Mouse (Mus musculus) lung, postnatal 14 days (tissue): ENCODE measurements around the gene Popdc3.
"Not testable (repeated sequence)": the region's sequence is repeated elsewhere in the genome, so short reads cannot be mapped to it uniquely, and the experiment has no call there.

Source experiments
- DNase-seq: peaks from one replicate; pipeline ENCODE4 v3.0.0; 2021

Gene Popdc3

DNA sequence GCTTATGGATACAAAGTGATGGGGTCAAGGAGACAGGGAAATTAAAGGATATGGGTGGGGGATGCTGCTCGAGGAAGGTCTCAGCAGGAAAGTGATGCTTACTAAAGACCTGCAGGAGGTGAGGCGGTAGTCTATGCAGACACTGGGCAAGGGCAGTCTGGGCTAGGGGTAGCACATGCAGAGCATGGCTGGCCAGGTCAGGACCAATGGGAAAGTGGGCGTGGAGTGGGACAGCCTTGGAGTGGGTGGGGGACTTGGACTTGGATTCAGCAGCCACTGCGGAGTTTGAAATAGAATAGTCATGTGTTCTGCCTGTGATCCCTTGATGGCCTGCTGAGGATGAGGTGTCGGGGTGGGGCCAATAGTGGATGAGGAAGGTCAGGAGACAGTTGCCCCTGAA is 141.0 kb downstream of the Popdc3 start:
- no peak for DNase-seq

DNA sequence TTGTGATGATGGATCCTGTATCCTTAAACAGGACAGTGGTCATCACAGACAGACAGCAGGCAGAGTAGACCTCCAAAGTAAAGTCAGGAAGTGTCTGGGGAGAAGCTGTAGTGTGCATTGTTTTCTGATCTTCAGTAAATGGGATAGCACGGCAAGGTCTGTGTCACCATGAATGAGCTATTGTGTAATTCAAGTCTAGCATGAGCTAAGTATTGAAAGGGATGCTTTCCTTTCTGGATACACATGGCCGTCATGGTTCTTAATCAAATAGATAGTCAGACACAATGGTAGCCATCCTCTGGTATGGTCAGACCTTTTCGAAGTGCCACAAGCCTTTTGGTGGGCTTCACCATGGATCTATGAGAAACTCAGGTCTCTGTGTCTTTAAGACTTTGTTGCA is 142.4 kb downstream of the Popdc3 start:
- no peak for DNase-seq

DNA sequence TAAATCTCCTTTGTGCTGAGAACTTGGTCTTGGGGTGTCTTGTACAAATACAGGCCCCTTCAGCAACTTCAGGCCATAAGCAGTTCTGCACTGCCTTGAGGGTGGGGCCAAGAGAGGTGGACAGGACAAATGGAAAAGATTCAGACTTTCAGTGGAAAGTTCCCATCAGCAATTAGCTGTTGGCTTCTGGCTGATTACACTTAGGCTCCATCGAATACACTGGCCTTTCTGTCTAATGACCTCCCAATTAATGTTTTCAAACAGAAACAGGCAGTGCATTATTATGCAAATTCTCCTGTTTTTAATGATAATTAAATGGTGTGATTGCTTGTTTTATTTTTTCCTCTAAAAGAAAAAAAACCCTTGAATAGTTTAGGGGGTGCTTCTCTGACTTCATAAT is 146.3 kb downstream of the Popdc3 start:
- no peak for DNase-seq

DNA sequence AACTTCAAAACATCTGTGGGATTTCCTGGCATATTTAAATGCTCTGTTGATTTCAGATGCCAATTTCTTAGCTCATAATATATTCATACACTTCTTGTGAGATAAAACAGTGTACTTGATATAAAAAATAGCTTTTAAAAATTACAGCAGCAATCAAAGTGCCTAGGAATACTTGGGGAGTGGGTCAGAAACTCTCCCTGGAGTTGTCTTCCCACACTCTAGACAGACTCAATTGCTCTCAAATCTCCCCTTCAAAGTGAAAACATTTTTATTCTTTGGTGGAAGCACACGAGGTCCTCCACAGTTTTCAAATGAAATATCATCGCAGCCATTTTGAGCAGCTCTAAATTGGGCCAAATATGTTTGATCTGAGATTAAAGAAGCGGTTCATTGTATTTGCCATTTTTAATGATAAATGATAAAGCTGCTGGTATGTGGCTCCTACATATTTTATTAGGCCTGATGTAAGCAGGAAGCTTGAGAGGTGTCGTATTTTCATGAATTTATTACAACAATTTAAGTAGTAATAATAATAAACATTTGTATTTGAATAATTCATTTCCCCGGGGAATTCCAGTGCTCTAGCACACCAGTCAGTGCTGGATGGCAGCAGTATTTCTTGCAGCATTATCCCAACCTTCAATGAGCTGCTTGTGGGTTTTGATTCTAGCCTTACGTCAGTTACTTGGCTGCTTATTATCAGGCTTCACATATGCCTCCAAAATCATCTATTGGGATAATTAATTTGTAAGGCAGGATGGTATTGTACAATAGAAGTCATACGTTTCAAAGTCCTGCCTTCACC is 150.5 kb downstream of the Popdc3 start:
- DNase-seq = no peak

DNA sequence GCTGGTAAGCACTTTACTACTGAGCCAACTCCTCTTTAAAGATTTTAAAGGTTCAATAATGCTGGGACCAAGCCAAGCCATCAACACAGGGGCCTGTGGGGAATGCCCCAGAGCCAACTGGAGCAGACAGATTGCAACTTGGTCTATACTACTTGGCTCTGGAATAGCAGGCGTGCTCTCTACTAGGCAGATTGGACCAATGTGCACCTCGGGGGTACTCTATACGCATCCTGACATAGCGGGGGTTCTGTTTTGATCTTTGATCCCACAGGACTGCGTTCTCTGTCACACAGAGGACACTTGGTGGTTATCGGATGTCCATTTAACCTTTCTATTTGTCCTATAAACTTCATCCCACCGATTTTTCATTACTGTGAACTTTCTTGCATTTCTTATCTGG is 157.0 kb downstream of the Popdc3 start:
- DNase-seq = no peak

DNA sequence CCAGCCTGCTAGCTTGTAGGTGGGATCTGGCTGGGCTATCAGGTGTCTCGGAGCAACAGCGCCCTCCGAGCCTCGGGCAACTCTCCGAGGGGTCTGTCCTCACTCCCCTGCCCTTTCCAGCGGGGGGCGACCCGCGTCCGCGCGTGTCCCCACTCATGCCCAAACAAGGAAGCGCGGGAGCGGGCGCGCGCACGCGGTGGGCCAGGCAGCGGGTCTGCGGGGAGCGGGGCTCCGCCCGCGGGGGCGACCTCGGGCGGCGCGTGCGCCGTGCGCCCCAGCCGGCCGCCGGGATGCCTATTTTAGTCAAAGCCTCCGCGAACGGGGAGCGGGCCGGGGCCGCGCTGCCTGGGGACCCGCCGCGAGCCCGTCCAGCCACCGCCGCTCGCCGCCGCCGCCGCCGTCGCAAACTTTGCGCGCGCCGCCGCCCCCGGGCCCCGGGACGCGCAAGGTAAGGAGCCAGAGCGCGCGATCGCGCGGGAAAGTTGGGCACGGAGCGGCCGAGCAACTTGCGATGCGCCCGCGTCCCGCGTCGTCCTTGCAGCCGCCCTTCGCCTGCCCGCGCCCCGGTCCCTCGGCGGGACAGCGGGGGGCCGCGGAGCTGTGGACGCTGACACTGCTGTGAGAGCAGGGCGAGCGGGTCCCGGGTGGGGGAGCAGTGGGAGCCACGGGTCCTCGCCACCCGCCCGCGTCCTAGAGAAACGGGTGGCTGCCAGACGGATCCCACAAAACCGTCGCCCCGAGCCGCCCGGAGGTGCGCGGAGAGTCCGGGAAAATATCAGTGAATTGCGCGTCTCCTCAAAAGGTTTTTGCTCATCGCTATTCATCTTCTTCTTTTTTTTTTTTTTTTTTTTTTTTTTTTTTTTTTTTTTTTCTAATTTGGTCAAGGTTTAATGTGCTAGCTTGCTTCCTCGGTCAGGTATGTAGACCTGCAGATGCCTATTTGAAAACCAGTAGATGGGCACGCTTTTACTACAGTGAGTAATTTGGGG is 157.8 kb downstream of the Popdc3 start, which contains the start of gene Bves:
Bves (plus strand) TSS at position 339 of the 989 bp plus-strand sequence.
- DNase-seq = no peak

DNA sequence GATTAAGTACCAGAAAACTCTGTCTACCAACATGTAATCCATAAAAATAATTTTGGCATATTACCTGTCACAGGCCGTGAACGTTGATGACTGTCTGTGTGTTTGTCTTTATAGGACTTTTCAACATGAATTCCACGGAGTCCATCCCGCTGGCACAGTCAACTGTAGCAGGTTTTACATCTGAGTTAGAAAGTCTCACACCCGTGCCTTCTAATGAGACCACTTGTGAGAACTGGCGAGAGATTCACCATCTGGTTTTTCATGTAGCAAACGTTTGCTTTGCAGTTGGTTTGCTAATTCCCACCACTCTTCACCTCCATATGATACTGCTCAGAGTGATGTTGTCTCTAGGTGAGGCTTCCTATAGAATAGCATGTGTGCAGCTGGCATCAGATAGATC is 161.2 kb downstream of the Popdc3 start:
- DNase-seq = no peak

DNA sequence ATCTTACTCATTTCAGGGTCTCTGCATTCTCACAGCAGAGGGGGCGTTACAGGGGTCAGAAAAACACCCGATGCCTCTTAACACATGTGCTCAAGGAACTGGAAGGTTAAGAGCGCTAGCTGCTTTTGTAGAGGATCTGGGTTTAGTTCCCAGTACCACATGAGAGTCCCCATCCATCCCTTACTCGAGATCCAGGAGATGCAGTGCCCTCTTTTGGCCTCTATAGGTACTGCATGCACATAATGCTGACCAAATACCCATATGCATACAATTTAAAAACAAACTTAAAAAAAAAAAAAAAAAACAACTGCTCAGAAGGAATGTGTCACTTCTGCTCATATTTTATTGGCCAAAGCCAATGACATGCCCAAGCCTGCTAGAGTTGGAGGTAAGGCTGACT is 166.5 kb downstream of the Popdc3 start:
- no peak for DNase-seq

DNA sequence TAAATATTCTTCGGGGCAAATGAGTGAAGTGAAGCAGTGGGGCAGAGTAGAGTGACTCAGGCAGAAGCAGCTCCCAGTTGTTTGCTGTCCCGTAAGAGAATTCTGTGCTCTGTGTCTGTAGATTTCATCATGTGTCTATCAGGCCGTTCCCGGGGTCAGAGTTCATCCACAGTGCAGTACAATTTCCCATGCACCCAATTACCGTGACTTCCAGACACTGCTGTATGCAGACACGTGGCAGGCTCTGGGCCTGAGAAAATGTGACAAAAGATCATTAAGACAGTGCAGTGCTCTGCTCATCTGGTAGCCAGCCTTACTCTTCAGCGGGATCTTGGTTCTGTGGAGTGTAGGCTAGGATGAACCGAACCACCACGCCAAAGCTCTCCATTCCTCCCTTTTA is 167.3 kb downstream of the Popdc3 start:
- no peak for DNase-seq

DNA sequence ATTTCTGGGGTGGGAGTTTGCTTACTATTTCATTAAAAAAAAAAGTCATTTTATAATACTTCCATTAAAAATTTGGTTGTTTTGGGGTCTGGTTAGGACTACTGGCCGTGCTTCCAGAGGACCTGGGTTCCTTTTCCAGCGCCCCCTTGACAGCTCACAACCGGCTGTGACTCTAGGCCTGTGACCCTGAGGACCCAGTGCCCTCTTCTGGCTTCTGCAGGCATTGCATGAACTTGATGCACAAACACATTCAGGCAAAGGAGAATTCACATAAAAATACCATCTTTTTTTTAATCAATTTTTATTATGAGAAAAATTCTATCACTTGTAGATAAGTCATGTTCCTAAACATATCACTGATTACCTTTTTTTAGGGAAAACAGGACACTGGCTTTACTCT is 170.2 kb downstream of the Popdc3 start:
- DNase-seq = not testable (repeated sequence)

DNA sequence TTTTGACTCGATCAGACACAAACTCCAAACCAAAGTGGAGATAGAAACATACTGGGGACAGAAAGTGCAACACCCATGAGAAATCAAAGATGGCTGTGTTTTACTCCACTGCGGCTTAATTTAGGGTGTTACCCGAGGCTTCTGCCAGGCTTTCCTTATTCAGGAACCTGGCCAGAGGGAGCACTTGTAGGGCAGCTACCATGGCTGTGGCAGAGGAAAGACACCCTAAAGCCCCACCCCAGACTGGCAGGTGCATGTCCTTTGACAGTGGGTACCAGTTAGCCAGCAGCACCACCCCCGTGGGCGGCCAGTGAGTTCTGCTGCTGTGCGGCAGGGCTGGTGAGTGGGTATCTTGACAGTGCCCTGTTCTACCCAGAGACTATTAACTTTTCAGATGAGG is 178.2 kb downstream of the Popdc3 start:
- no peak for DNase-seq

DNA sequence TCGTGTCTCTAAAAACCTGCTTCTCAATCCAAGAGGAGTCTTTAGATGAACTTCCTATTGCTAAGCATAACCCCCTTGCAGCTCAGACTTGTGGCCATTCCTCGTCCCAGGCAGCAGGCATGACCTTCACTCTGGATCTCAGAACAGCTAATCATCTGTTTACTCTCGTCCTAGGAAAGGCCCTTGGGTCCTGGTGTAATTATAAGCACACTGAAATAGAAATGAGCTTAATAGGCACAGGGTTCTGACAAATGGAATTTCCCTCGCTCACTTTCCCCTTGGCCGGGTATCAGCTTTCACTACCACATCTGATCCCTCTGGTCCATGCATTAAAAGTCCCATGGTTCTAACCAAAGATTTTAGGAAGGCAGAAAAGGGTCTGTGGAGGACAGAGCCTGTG is 185.5 kb downstream of the Popdc3 start:
- DNase-seq = no peak

DNA sequence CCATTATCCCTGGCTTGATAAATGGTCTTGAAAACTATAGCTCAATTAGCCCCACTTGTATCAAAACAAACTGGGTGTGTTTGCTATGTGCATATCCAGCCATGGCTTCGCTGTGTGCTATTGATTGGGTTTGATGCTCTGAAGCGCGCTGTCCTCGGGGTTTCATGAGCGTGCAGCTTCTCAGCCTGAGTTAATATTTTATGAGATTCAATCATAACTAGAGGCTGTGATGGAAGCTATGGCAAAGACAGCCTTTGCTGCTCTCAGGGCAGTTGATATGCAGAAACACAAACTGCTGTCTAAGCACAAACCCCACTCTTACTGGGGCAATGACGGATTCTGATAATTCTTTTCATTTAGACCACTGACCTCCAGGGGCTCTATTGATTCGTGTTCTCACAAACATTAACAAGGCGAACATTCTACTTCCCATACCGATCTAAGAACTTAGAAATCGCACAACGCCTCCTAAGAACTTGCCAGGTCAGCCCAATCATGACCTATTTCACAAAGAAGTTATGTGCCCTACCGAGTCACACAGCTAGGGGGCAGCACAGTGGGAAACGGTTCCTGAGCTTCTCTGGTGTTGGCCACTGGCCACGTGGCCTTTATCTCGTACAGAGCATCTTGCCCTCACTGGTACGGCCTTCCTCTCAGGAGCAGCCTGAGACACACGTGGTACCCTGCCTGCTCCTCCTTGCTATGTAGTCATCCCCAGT is 189.2 kb downstream of the Popdc3 start:
- DNase-seq = no peak
